Mouse (Mus musculus) adipocyte (in vitro differentiated cells): ENCODE measurements at regions not wholly inside any gene's neighbourhood (a gene's known extent, or its start where the extent isn't known, plus 50 kb on each side); places are given as distances from the start of the nearest gene placed in this dataset.

Experiments
- DNase-seq: peaks from one replicate; pipeline ENCODE4 v3.0.0-alpha.2; 2016; ENCODE audit warnings: low spot score

- DNase-seq: no peak
These were observed 134.8 kb upstream of the Gm5129 start for GRCm38 (mm10) chr5:29870537-29870936.

DNA sequence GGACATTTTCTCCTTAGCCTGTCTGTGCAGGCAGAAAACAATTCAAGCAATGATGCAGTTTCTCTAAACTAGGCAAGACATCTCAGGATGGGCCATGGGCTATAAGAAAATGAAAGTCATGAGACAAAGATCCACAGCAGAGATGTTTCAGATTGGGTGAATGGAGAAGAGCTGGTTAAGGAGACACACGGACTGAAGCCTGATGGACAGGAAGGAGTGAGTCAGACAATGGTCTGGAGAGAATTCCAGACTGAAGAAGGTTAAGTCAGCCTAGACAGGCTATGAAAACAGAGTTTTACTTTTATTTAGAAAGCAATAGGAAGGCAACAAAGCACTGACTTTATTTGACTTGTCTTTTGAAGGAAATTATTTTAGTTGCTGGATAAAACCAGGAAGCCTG is 137.5 kb upstream of the Il6 start:
- DNase-seq: no peak

- peak; percentile 17 for DNase-seq
These were observed 125.6 kb upstream of the Il6 start for GRCm38 (mm10) chr5:29887267-29887841.

DNA sequence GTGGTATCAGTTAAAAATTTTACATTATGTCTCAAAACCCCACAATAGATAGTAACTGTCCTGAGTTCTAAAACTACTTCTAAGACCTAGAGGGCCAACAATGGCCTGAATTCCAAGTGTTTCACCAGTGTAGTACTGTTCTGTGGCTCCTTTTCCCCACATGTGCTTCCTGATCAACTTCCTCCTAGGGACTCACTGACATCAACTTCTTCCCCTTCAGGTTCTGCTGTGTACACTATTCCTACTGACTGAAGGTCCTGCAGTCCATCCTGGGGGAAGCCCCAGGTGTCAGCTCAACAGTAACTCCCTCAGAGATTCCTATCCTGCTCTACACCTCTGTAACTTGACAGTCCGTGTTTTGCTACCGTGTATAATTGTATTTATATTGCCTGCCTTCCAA is 120.6 kb upstream of the Il6 start:
- DNase-seq: no peak

DNA sequence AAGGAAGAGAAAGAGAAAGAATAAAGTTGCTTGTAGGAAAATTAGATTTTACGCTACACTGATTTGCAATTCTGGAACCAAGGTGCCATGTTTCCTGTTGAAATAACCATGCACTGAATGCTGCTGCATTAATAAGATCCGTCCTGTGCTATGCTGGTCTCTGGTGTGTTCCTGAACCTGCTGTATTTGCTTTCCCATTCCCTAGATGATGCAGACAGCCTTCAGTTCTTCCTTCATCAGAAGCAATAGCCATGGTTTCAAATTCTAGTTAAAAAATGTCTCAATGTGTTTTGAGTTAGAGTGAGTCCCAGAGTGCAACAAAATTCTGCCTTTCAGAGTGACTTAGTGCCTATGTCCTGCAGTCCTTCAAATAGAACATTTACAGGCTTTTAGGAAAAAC is 120.1 kb upstream of the Il6 start:
- peak; percentile 9 for DNase-seq

- DNase-seq: peak; percentile 19
These were observed 119.1 kb upstream of the Il6 start for GRCm38 (mm10) chr5:29893829-29894228.

GRCm38 (mm10) chr5:29894606-29895595 is 118.0 kb upstream of the Il6 start:
- DNase-seq: peak; percentile 72

DNA sequence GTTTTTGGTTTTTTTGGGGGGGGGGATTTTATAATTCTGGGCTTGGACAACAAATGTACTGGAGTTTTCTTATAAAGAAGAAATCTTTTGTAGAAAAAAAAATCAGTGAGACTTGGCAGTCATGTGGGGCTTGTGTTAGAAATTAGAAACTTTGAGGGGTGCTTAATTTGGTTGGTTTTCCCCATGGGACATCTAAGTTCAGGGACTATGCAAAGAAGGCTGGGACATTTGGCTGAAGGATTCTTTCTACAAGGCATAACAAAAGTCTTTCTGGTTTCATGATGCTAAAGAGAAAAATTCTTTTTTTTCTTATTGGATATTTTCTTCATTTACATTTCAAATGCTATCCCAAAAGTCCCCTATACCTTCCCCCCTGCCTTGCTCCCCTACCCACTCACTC is 115.3 kb upstream of the Il6 start:
- no peak for DNase-seq

DNA sequence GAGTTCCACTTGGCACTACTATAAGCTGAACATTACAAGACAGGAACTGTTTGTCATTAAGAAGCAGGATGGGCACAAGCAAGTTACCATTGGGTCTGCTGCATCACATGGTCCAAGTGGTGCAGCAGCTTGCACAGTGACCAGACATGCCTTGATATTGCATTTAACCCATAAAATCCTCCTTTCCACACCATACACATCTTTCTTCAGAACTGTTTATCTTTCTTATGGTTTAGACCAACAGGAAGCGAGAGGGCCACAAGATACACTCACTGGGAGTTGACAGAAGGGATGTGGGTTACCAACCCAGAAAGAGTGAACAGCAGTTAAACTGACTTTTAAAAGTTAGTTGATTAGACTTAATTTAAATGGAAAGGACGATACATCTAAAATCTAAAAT is 111.2 kb upstream of the Il6 start:
- DNase-seq: no peak

GRCm38 (mm10) chr5:29920295-29920694 is 92.6 kb upstream of the Il6 start:
- no peak for DNase-seq

- DNase-seq: no peak
These were observed 87.4 kb upstream of the Il6 start for GRCm38 (mm10) chr5:29925527-29925926.

DNA sequence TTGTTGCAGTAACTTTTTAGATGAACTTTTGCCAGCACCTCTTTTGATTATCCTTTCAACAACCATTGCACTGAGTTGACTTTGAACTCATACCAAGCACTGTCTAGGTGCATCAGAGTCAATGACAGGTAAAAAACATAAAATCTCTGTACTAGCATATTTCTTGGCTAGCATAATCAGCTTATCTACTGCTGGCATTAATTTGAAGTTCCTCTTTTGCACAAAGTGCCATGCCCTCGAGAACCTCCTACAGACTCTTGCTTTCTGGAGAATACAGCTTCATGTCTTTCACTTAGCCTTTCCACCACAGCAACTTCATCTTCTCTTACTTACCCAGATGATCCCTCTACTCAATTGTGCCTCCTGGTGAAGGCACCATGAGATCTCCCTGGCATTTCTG is 85.3 kb upstream of the Il6 start:
- DNase-seq: no peak

- no peak for DNase-seq
These were observed 83.5 kb upstream of the Il6 start for GRCm38 (mm10) chr5:29929381-29929780.

DNA sequence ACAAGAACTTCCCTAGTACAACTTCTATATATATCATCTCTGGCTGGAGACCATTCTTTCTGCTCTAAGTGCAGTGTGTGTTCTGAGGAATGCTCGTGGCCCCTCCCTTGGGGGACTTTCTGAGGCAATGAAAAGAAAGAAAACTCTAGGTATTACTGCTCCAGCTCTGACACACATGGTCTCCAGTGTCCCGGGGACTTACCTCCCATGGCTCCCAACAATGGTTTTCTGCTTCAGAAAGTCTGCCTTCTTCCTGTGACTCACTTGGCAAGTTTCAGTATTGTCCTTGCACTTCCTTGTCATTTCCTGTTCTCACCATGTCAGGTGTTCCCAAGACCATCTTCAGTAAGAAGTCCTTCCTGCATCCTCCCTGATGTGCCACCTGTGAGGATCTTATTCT is 65.7 kb upstream of the Il6 start:
- no peak for DNase-seq

DNA sequence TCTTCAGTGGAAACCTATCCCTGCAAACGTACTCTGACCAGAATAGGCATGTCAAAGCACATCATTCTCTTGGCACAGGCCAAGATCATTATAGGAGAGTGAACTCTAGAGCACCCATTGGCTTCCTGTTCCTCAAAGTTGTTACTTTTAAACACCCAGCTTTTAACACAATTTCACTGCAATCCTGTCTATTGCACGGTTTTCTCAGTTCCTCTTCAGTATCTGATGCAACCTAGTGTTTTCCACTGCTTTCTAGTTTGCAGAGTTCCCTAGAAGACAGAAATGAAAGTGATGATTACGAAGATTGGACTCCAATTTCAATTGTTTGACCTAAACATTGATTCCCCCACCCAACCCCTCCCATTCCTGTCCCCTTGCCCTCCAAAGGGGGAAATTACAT is 64.8 kb upstream of the Il6 start:
- no peak for DNase-seq

DNA sequence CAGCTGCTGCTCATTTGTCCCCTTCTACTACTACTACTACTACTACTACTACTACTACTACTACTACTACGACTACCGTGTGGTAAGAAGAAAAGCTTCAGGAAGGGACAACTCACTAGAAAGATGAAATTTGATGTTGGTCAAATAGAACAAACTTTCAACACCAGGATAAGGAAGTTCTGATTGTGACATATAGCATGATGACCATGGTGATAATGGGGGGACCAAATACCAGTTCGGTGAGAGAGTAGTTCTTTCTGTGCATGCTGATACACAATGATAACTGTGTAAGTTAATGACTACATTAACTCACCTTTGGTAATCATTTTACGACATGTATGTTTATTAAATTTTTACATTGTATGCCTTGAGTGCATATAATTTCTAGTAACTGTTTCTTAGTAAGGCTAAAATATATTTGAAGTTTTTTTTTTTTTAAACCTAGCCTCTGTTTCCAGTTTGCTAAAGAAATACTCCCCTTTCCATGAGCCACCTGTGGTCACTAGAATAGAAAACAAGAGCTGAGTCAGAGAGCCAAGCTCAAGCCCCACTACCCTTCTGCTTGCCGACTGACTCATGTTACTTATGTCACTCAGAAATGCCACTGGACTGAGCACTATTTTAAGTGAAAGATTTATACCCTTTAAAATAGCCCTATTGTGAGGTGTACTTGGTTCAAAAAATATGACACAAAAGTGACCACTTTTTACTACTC is 62.3 kb upstream of the Il6 start:
- no peak for DNase-seq

GRCm38 (mm10) chr5:29951381-29952350 is 61.2 kb upstream of the Il6 start:
- DNase-seq: no peak
